19 mouse cellular contexts compared by ENCODE assay signal in genomic region chr11:114115077-114115476, GRCm38 (mm10). TPM values are rescaled to one million over a fixed set of nuclear protein-coding genes. Genes with fewer than 3 reads are reported as not detected.
DNase-seq lines count a peak whose midpoint lies in the region; ATAC-seq and TF ChIP-seq lines count a peak whose summit lies in the region.
"Had no signal": no experiment of that assay in that cellular context is flagged by ENCODE, and none has a peak within 500 bp of the region (broad histone marks: within the 10 kb centered on the region; RNA-seq: fewer than 3 reads in every experiment).

No protein-coding gene starts in this region.

- no peak overlapping the region for H3K4me2 ChIP-seq in hindbrain, embryonic 13.5 days
- no peak overlapping the region for H3K4me2 ChIP-seq in hindbrain, embryonic 14.5 days (replicated peaks)
- no peak overlapping the region for H3K4me2 ChIP-seq in liver, postnatal 0 days (ENCODE audit: low read depth, low read length)
- no peak overlapping the region for H3K4me2 ChIP-seq in liver, embryonic 11.5 days
- H3K4me2 ChIP-seq: embryonic facial prominence, embryonic 15.5 days; liver, embryonic 13.5 days had no signal

- TF ChIP-seq EP300 in liver, postnatal 0 days (IDR thresholded peaks at IDR 0.05; ENCODE audit: low read depth): no peak

- H3K4me3 ChIP-seq in hindbrain, embryonic 13.5 days: no peak overlapping the region
- H3K4me3 ChIP-seq in hindbrain, embryonic 14.5 days (replicated peaks; ENCODE audit: low read length): no peak overlapping the region
- no peak overlapping the region for H3K4me3 ChIP-seq in liver, postnatal 0 days (ENCODE audit: low read depth, low read length)
- H3K4me3 ChIP-seq in liver, embryonic 11.5 days (ENCODE audit: low read depth, low read length): no peak overlapping the region
- H3K4me3 ChIP-seq in testis, adult 2 months (ENCODE audit: control insufficient read depth, low read depth, low read length): no peak overlapping the region
- H3K4me3 ChIP-seq: embryonic facial prominence, embryonic 15.5 days; forebrain, embryonic 10.5 days; liver, embryonic 13.5 days; megakaryocyte, embryonic 14.5 days had no signal

- H3K27ac ChIP-seq in hindbrain, embryonic 13.5 days: peak overlapping the region; percentile 25; the same call in 1 of the 2 replicates
- H3K27ac ChIP-seq in hindbrain, embryonic 14.5 days: no peak overlapping the region
- no peak overlapping the region for H3K27ac ChIP-seq in liver, postnatal 0 days (ENCODE audit: low read depth)
- no peak overlapping the region for H3K27ac ChIP-seq in liver, embryonic 11.5 days (ENCODE audit: low read depth, low read length)
- H3K27ac ChIP-seq in testis, adult 2 months (ENCODE audit: control insufficient read depth, insufficient read depth, low read depth, low read length): no peak overlapping the region
- H3K27ac ChIP-seq: embryonic facial prominence, embryonic 15.5 days; forebrain, embryonic 10.5 days; liver, embryonic 13.5 days had no signal

- peaks cover 47% of the 10 kb centered on the region for H3K4me1 ChIP-seq in hindbrain, embryonic 13.5 days (replicated peaks)
- H3K4me1 ChIP-seq in hindbrain, embryonic 14.5 days (replicated peaks; ENCODE audit: control insufficient read depth, insufficient read depth, low read length): peaks cover 18% of the 10 kb centered on the region; the same call in 1 of the 2 replicates
- no peaks in the 10 kb centered on the region for H3K4me1 ChIP-seq in liver, postnatal 0 days (ENCODE audit: insufficient read depth)
- no peaks in the 10 kb centered on the region for H3K4me1 ChIP-seq in liver, embryonic 11.5 days (replicated peaks; ENCODE audit: control insufficient read depth, insufficient read depth, low read length)
- H3K4me1 ChIP-seq in testis, adult 2 months (ENCODE audit: control insufficient read depth, insufficient read depth, low read length): peaks cover 7% of the 10 kb centered on the region
- H3K4me1 ChIP-seq: liver, embryonic 13.5 days; megakaryocyte, embryonic 14.5 days had no signal

- no peaks in the 10 kb centered on the region for H3K36me3 ChIP-seq in hindbrain, embryonic 13.5 days
- H3K36me3 ChIP-seq in hindbrain, embryonic 14.5 days (replicated peaks; ENCODE audit: control insufficient read depth, insufficient read depth): no peaks in the 10 kb centered on the region
- no peaks in the 10 kb centered on the region for H3K36me3 ChIP-seq in liver, postnatal 0 days (replicated peaks; ENCODE audit: insufficient read depth, low read length)
- no peaks in the 10 kb centered on the region for H3K36me3 ChIP-seq in liver, embryonic 11.5 days (ENCODE audit: control insufficient read depth, insufficient read depth, low read length)
- no peaks in the 10 kb centered on the region for H3K36me3 ChIP-seq in testis, adult 2 months (ENCODE audit: control insufficient read depth, insufficient read depth, low read length)
- H3K36me3 ChIP-seq: embryonic facial prominence, embryonic 15.5 days; forebrain, embryonic 10.5 days; liver, embryonic 13.5 days had no signal

- no peak for TF ChIP-seq POLR2A in testis, adult 2 months (IDR thresholded peaks at IDR 0.05; ENCODE audit: control insufficient read depth, low read depth, low read length)

- WGBS in hindbrain, embryonic 13.5 days: 75% methylated on average over 13 of the region's 13 CpGs
- WGBS in hindbrain, embryonic 14.5 days: 74% methylated on average over 13 of the region's 13 CpGs
- 73% methylated on average over 13 of the region's 13 CpGs for WGBS in liver, postnatal 0 days (ENCODE audit: insufficient replicate concordance)
- WGBS in liver, embryonic 11.5 days: 74% methylated on average over 13 of the region's 13 CpGs

- no peak overlapping the region for H3K9ac ChIP-seq in hindbrain, embryonic 13.5 days
- no peak overlapping the region for H3K9ac ChIP-seq in hindbrain, embryonic 14.5 days
- H3K9ac ChIP-seq in liver, postnatal 0 days (replicated peaks): no peak overlapping the region
- no peak overlapping the region for H3K9ac ChIP-seq in liver, embryonic 11.5 days (ENCODE audit: low read depth, low read length)
- H3K9ac ChIP-seq: embryonic facial prominence, embryonic 15.5 days; forebrain, postnatal 0 days; liver, embryonic 13.5 days had no signal

- H3K9me3 ChIP-seq in hindbrain, embryonic 13.5 days: no peaks in the 10 kb centered on the region
- H3K9me3 ChIP-seq in hindbrain, embryonic 14.5 days (ENCODE audit: control insufficient read depth, low read length): no peaks in the 10 kb centered on the region
- no peaks in the 10 kb centered on the region for H3K9me3 ChIP-seq in liver, postnatal 0 days (ENCODE audit: low read length)
- H3K9me3 ChIP-seq in liver, embryonic 11.5 days (ENCODE audit: control insufficient read depth, low read length): no peaks in the 10 kb centered on the region
- H3K9me3 ChIP-seq: embryonic facial prominence, embryonic 15.5 days; forebrain, embryonic 10.5 days; liver, embryonic 13.5 days had no signal

- ATAC-seq in hindbrain, embryonic 13.5 days (ENCODE audit: low FRiP score): no peak
- no peak for ATAC-seq in hindbrain, embryonic 14.5 days (ENCODE audit: low FRiP score)
- no peak for ATAC-seq in liver, postnatal 0 days
- no peak for ATAC-seq in liver, embryonic 11.5 days (replicated peaks; ENCODE audit: low FRiP score)
- no peak for ATAC-seq in erythroblast, adult 5-6 weeks (replicated peaks; ENCODE audit: low FRiP score, poor library complexity, severe bottlenecking)
- ATAC-seq: forebrain, postnatal 0 days had no signal

- TF ChIP-seq CTCF in liver, postnatal 0 days (IDR thresholded peaks at IDR 0.05; ENCODE audit: low read depth): peak; percentile 31
- TF ChIP-seq CTCF in testis, adult 2 months (IDR thresholded peaks at IDR 0.05; ENCODE audit: control insufficient read depth, insufficient read depth, insufficient replicate concordance, low read depth, low read length): peak; percentile 73; the same call in 1 of the 2 replicates

- DNase-seq in hindbrain, embryonic 14.5 days (ENCODE audit: low spot score): no peak
- DNase-seq in liver, postnatal 0 days: no peak
- no peak for DNase-seq in liver, embryonic 11.5 days (ENCODE audit: low spot score)
- DNase-seq in testis, postnatal 14 days (ENCODE audit: low spot score): no peak
- no peak for DNase-seq in spleen, postnatal 14 days (ENCODE audit: low spot score in 2 of 2)
- DNase-seq: cerebellum, adult 18-20 months; cerebellum, postnatal 36 days; forebrain, postnatal 0 days; kidney, adult 18-20 months; kidney, postnatal 25 days; liver, embryonic 13.5 days; lung, postnatal 14 days; midbrain, embryonic 14.5 days had no signal

- H3K27me3 ChIP-seq in hindbrain, embryonic 13.5 days: no peaks in the 10 kb centered on the region; the same call in 1 of the 2 replicates
- no peaks in the 10 kb centered on the region for H3K27me3 ChIP-seq in hindbrain, embryonic 14.5 days (ENCODE audit: control insufficient read depth, insufficient read depth, low read length)
- H3K27me3 ChIP-seq in liver, postnatal 0 days (ENCODE audit: insufficient read depth, low read length): no peaks in the 10 kb centered on the region
- H3K27me3 ChIP-seq in liver, embryonic 11.5 days (replicated peaks; ENCODE audit: control insufficient read depth, insufficient read depth, low read length): no peaks in the 10 kb centered on the region
- H3K27me3 ChIP-seq in testis, adult 2 months (ENCODE audit: control insufficient read depth, insufficient read depth, low read length): no peaks in the 10 kb centered on the region
- H3K27me3 ChIP-seq: embryonic facial prominence, embryonic 15.5 days; liver, embryonic 13.5 days; megakaryocyte, embryonic 14.5 days had no signal

RNA-seq across cellular contexts. Expression of gene Sdk2, which starts 48.2 kb away (rescaled TPM):
- 4.2 TPM in 2 replicates for polyA plus RNA-seq in hindbrain, embryonic 13.5 days (2015; fragmentation: Nextera tagmentation; extraction: Ambion mirVana)
- polyA plus RNA-seq in hindbrain, embryonic 14.5 days (2014; fragmentation: Nextera tagmentation; extraction: Ambion mirVana): 3.6 and 6.3 TPM in 2 replicates
- 0.12 and 0.15 TPM in 2 replicates for polyA plus RNA-seq in liver, postnatal 0 days (2015; fragmentation: Nextera tagmentation; extraction: Ambion mirVana)
- 1.4 and 1.9 TPM in 2 replicates for polyA plus RNA-seq in liver, embryonic 11.5 days (2014; fragmentation: Nextera tagmentation; extraction: Ambion mirVana)
- 7.8 and 8.7 TPM in 2 replicates for polyA plus RNA-seq in testis, adult 2 months (2012; rRNA removed)
- not detected in 2 replicates for total RNA-seq in erythroblast, adult 5-6 weeks (2015; ENCODE audit: low replicate concordance)
- not detected in 2 replicates for total RNA-seq in erythroblast, adult 5-6 weeks (2017; ENCODE audit: low replicate concordance)
